Mouse (Mus musculus): Measurements from ENCODE around the gene Defb19.

DNA sequence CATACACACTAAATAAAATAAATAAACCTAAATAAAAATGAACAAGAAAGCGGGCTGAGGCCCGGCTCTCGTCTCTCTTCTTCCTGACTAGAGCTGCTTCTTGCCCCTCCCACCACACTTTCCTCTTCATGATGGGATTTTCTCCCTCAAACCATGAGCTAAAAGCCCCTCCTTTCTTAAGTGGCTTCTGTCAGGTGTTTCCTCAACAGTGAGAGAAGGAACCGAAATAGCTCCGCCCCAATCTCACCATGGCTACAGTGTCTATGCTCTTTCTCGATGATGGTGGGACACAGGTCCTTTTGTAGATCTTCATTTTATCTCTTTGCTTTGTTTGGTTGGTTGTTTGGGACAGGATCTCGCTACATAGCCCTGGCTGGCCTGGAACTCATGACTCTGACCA is 23.5 kb downstream of the Defb19 start:
- TF ChIP-seq CTCF (IDR thresholded peaks at IDR 0.05 in 2 of 3, conservative IDR thresholded peaks at IDR 0.05 in 1 of 3; ENCODE audit: control insufficient read depth in 1 of 3, insufficient read depth in 1 of 3, low read depth in 2 of 3, low read length in 3 of 3, poor library complexity in 1 of 3, severe bottlenecking in 1 of 3) (no peak), POLR2A (IDR thresholded peaks at IDR 0.05; ENCODE audit: control insufficient read depth in 1 of 2, insufficient read depth in 1 of 2, low read depth in 1 of 2, low read length in 2 of 2, poor library complexity in 1 of 2) (no peak), CHD2 (IDR thresholded peaks at IDR 0.05; ENCODE audit: low read length) (no peak), HCFC1 (IDR thresholded peaks at IDR 0.05; ENCODE audit: low read depth, low read length) (no peak), SMC3 (IDR thresholded peaks at IDR 0.05; ENCODE audit: low read depth, low read length) (no peak), EP300 (IDR thresholded peaks at IDR 0.05; ENCODE audit: low read depth in 1 of 2, low read length in 2 of 2) (no peak), KAT2A (conservative IDR thresholded peaks at IDR 0.05; ENCODE audit: low read depth, low read length) (no peak), MYC (IDR thresholded peaks at IDR 0.05; ENCODE audit: low read depth, low read length) (no peak), NRF1 (IDR thresholded peaks at IDR 0.05; ENCODE audit: insufficient read depth, low read depth, low read length, poor library complexity, severe bottlenecking) (no peak), USF2 (IDR thresholded peaks at IDR 0.05; ENCODE audit: borderline replicate concordance in 1 of 2, insufficient read depth in 1 of 2, low read depth in 1 of 2, low read length in 2 of 2) (no peak), TCF12 (IDR thresholded peaks at IDR 0.05; ENCODE audit: low read depth, low read length) (no peak), ETS1 (IDR thresholded peaks at IDR 0.05; ENCODE audit: low read depth, low read length) (no peak)
